Mouse (Mus musculus) heart, adult 2 months (tissue): ENCODE data around the gene Tubg2.

ENCODE experiments used
- CTCF ChIP-seq: fragments of 200-600 bp; IDR thresholded peaks from 2 replicates; pipeline ENCODE4 v1.8.1; 2022; ENCODE audit warnings: antibody characterized with exemption, mild to moderate bottlenecking, moderate library complexity
- POLR2A ChIP-seq: fragments of 200-500 bp; IDR thresholded peaks from 2 replicates; pipeline ENCODE4 v1.6.1; 2011; ENCODE audit warnings: mild to moderate bottlenecking, low read depth, low read length, control low read depth; ENCODE audit not compliant: insufficient read depth

- TF ChIP-seq CTCF (no peak), POLR2A (no peak)
Observed at GRCm38 (mm10) chr11:101193076-101193475, 37.4 kb downstream of the Tubg2 start.
